Mouse (Mus musculus) erythroid progenitor cell, adult 5-6 weeks (primary cell): ENCODE measurements at regions not wholly inside any gene's neighbourhood (a gene's known extent, or its start where the extent isn't known, plus 50 kb on each side); places are given as distances from the start of the nearest gene placed in this dataset.

Experiments
- ATAC-seq: replicated peaks from 2 replicates; pipeline ENCODE4 v1.8.0; 2016; ENCODE audit warnings: moderate number of reproducible peaks, mild to moderate bottlenecking, moderate TSS enrichment, inconsistent platforms; ENCODE audit not compliant: poor library complexity, low FRiP score, severe bottlenecking

DNA sequence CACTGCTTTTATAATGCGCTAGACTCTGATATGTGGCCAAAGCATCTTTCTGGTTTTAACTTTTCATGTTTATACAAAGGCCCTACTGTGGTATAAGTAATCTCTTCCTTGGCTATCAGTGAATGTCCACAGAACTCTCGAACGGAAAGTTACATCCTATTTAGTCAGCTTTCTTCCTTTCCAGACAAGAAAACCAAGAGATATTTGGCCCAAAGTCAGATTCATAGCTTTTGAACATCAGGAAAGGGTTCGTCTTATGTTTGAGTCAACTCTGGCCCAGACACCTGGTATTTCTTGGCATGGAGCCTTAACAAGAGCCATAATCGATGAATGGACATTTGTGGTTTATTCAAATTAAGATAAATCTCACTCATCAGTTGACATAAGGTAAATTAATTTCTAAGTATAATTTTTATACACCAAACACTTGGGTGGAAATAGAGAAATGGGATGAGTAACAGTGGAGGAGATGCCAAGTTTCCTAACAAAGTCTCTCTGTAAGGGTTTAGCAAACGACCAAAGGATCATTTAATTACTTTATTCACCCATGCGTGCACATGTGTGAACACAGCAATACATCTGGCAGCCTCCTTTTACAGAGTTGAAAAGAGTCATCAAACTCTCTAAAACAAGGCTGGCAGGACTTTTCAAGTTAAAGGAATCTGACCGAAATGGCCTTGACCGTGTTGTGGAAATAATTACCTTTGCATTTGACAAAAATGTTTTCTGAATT is 287.2 kb upstream of the Rbms1 start:
- ATAC-seq: no peak

DNA sequence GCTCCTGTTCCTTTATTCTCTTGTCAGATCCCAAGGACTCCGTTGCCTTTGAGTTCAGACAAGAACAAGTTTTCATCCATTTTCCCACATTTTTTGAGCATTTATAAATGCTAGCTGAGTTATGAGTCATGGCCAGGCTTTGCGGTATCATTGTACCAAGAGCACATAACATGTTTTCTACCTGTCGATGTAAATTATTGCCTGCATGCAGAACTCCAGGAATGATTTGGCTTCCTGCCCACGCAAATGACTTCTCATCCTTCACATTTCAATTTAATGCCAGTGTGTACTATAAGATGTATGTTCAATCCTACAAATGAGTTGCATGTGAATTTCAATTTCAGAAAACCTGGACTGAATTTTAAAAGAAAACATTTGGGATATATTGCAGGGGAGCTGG is 285.0 kb upstream of the Rbms1 start:
- ATAC-seq: no peak

DNA sequence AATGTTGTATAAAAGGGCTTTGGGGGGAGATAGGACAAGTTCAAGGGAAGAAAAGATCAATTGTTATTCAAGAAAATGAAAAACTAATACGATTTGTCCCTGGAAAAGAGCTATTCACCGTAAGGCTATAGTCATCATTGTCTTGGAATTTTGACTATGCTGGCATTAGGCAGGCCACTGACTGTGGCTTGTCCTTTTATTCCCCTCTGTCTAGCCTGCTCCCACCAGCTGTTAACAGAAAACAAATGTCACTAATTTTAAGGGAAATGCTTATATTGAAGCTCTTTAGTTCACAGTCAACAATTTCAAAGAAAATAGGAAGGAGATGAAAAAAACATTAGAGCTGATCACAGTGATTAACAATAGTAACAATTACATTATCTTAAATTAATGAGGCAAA is 284.3 kb upstream of the Rbms1 start:
- ATAC-seq: no peak

DNA sequence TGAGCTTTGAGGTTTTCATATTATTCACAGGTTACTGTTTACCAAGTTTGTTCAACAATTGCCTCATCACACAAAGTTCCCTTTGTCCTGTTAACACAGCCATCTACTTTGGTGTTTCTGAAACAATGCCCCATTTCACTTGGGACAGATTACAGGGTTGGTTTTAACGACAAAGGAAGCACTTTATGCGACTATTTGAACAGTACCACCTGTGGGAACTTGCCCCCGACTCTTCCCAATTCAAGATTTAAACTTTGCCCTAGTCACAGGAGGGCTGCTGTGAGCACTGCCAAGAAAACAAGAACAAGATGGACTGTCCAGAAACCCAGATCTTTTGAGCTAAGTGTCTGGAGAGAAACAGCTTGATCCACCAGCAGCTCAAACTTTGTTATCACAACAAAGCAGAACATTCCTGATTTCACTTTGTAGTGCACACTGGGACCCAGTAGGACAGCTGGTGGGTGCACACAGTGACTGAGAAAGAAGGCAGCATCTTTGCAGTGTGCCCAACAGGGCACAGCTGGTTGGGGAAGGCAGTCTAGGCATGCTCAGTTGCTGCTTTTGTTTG is 283.8 kb upstream of the Rbms1 start:
- no peak for ATAC-seq

DNA sequence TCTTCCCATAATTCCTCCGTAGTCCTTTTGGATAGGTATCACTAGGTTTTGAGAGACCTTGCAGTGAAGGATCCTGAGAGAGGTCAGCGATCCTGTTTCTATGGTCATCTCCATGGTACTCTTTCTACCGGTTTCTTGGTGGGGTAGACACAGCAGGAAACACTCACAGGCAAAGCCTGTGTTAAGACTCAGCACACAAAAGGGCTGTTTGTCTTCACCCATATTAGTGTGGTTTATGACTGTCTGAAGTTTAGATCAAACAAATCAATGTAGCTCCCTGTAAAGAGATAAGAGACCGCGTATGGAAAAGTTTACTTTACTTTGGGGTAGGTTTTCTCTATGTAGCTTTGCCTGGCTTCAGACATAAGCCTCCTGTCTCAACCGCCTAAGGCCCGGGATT is 282.5 kb upstream of the Rbms1 start:
- ATAC-seq: no peak

DNA sequence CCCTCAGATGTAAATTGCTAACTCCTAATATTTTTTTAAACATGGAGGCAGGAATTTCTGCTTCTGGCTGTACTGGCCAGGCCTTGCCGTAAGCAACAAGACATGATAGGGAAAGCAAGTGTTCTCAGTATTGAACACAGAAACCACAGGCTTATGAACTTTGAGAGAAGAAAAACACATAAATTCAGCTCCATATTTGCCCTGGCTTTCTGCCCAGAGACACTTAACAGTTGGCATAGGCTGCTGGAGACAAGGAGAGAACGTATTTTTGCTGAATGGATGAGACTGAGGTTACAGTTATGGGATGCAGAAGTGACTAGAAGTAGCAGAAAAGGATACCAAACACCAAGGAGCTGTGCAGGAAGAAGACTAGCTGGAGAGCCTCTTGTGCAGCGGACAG is 258.7 kb upstream of the Rbms1 start:
- ATAC-seq: no peak

DNA sequence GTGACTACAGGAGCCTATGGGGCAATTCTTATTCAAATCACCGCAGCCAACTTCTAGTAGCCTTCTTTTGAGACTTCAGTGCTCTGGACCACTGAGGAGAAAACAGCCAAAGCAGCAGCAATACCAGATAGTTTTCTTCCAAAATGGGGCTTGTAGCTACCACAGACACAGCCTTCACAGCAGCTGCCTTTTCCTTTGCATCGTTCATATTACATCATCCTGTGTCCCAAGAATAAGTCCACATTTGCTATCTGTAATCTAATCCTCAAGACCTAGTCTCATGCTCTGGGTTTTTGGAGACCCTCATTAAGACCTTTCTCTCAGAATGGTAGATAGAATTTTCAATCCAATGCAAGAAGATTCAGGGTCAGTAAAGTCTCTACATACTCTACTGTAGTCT is 258.2 kb upstream of the Rbms1 start:
- no peak for ATAC-seq

DNA sequence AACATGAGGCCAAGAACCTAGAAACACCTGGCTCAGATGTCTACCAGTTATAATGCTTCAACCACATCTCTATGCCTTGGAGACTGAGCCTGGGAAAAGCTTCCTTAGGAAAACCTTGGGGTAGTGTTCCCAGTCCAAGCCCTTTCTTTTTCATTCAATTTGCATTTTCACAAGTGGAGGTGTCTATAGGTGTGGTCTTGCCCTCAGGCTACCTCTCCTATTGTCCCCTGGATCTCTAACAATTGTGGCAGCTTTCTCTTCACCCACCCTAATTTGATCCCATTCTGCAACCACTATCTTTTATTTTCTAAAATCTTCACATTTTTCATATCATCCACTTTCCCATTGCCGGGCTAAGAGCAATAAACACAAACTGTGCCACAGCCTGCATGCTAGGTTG is 251.0 kb upstream of the Rbms1 start:
- ATAC-seq: no peak

DNA sequence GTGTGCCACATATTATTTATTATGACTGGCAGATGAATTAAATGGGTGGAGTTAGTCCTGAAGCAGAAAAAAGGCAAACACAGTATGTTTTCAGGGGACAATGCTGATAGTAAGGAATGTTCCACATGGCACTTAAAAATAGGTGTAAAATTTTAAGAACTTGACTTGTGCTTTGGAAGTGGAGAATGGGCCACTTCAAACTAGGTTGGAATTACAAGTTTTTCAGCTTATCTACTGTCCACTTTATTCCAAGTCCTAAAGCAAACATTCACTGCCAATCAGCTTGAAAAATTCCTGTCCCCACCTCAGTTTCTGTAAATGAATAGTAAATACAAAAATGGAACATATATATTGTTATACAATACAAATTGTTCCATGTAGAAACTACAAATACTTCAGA is 238.4 kb upstream of the Rbms1 start:
- ATAC-seq: no peak

DNA sequence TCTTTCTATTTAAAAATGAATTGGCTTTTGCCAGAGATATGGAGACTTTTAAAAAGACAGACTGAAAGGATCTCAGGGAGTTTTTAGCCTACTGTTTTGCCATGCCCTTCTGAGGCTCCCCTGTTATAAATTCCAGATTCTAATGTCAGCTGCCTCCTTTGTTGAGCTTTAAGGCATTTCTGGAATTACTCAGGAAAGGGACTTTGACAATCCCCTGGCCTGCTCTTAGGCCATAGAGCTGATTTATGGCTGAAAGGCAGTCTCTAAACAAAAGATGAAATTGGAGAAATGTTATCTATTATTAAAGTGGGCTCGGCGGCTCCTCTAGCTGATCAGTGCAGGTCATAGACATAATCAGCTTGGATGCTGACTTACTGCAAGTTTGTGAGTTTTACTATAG is 231.0 kb upstream of the Rbms1 start:
- no peak for ATAC-seq

DNA sequence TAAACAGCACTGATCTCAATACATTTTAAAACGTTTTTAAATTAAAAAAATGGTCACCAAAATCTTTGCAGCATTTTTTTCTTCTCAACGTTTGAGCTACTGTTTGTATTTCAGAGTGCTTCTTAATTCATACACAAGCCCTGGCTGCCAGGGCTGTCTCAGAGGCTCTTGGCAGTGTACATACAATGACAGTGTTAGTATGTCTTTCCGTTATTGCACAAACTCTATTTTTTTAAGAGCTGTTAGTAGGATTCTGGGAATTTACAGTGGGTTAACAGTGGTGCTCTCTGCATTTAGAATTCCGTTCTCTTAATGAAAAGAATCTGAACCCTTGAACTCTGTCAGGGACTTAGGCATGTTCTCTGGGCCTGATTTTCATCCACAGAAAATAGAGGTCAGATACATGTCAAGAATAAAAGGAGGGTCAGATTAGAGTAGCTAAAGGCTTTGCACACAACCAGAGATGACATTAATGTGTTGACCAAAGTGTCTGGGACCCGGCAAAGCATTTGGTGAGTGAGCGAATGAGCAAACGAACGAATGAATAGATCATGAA is 219.5 kb upstream of the Rbms1 start:
- ATAC-seq: no peak

DNA sequence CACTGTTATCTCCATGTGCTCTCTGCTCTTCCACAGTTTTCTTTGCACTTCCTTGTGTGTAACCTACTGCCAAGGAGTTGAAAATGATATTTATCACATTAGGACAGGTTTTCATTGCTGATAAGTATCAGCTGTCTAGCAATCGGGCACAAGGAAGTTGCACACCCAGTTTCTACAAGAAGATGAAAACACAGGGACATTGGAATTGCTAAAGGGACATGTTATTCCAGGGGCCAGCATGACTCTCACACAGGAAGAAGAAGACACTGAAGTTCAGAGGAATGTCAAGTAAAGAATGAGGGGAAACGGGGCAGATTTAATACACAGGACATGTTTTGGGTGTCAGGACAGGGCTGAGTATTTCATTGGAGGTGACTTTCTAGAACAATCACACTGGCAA is 214.8 kb upstream of the Rbms1 start:
- no peak for ATAC-seq

DNA sequence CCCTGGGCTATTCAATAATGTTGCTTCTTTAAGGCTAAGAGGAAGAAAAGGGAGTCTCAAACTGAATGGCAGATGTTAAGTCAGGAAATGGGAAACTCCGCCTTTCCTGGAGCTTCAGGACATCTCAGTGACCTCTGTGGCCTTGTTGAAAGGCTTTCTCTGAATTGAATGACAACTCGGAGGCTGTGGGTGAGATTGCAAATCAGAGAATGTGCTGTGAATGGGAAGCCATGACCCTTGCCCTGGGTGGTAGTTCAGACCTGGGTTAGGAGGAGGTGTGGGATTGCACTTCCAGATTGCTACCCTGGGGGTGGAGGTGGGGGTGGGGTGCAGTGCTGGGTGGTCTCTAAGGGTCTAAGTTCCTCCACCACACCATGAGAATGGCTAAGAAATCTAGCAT is 213.8 kb upstream of the Rbms1 start:
- no peak for ATAC-seq

DNA sequence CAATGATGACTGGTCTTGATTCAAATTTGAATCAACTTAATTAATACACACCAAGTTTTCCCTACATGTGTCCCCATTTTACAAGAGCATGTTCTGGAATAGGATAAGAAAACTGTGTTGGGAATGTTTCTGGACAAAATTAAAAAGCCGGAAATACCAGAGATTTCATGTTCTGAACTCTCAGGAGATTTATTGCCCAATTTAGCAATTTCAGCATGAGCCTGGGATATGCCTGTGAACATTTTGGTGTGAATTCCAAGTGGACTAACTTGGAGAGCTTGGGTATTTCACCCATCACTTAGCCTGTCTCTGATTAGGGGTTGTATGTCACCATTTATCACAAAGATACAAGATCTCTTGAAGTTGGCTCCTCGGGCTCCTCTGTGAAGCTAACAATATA is 210.6 kb upstream of the Rbms1 start:
- ATAC-seq: no peak

DNA sequence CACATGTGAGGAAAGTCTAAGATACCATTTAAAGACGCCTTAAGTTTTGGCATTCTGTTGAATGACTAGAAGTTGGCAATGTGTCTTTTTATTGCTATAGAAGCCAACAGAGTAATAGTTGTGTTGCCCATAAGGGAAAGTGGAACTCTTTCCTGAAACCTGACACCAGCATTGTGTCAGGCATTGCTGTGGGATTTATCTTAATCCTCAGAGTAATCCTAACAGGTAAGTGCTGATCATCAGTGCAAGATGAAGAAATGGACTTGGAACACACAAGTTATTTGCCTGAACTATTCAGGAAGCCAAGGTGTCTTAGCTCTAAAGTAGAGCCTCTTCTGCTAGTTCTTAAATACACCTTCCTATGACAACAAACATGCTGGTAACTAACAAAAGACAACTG is 198.3 kb upstream of the Rbms1 start:
- ATAC-seq: no peak

DNA sequence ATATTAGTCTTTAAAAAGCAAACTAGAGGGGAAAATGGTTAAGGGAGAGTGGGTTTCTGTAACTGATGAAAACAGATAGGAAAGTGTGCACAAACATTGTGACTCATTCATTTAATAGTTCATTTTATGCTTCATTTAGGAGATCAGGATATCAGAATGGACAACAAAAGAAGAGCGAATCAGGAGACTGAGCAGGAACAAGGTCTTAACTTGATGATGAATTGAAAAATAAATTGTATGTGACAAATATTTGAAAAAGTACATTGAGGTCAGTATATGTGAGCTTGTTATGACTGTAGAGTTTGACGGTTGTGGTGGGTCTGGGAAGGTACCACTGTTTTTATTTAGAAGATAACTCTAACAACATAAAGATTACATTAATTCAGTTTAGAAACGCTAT is 196.8 kb upstream of the Rbms1 start:
- ATAC-seq: no peak

DNA sequence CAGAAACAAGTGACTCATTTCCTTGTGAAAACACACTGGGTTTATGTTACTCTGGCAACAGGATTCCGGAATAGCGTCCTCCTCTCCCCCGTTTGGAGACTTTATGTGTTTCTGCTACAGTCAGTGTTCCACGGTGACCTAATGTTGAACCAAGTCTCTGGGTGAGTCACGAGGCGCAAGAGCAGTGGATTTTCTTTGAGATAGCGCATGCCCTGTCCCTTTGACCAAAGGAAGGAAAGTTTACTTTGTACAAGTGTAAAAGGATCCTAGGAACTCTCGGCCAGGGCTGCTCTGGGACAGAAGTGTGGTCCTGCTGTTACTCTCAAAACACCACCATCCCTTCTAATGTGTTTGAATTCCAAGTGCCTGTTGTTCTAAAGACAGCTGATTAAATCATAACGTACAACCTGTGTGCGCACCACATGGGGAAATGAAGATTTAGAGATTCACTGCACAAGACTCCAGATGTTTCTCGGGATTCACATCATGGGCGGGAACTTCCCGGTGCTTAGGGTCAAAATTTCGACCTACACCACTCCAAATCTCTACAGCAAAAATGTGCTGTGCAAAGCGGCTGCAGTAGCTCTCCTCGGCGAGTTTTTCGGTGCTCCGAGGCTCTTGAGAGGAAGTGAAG is 176.1 kb upstream of the Rbms1 start:
- ATAC-seq: no peak

DNA sequence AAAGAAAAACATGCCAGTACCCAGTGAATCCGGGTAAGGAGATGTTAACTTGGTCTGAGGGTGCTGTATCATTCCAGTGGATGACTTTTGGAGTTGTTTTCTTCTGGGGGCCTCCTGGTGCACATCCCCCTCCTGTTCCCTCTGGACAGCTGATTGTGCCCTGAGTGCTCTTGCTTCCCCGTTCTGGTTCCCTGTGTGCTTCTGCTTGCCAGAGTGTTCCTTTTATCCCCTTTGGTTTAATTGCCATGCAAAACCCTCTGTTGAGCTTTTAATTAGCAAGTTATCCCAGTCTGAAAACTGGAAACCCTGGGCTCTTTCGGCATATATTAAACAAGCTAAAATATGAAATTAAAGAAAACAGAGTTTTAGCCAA is 175.6 kb upstream of the Rbms1 start:
- ATAC-seq: no peak

DNA sequence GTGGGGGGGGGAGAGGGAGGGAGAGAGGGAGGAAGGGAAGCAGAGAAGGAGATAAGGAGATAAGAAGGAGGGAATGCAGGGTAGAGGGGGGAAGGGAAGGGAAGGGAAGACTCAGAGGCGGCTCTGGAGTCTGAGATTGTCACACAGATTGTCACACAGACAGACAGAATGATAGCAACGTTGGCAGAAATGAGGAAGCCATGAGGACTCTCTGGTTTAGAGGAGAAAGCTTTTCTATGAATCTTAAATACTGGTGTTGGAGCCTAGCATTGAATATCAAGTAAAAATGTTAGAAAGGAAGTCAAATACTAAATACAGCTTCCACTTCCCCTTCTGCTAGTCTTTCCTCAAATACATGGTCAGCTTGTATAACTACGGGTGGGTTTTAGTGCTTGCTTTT is 174.4 kb upstream of the Rbms1 start:
- no peak for ATAC-seq

DNA sequence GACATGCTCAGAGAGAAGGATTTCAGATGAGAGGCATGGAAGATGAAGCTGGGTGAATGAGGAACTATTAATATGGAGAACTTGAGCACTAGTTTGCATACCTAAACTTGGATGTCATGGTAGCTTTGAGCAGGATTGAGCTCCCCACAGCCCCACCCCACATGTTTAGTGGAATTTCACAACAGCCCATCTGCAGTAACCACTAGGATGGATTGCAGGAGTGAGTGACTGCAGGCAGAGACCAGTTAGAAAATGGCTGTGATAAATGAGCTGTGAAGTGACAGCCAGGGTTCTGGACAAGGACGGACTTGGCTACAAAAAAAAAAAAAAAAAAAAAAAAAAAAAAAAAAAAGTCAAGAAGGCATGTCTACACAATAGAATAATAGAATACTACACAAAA is 173.9 kb upstream of the Rbms1 start:
- no peak for ATAC-seq

DNA sequence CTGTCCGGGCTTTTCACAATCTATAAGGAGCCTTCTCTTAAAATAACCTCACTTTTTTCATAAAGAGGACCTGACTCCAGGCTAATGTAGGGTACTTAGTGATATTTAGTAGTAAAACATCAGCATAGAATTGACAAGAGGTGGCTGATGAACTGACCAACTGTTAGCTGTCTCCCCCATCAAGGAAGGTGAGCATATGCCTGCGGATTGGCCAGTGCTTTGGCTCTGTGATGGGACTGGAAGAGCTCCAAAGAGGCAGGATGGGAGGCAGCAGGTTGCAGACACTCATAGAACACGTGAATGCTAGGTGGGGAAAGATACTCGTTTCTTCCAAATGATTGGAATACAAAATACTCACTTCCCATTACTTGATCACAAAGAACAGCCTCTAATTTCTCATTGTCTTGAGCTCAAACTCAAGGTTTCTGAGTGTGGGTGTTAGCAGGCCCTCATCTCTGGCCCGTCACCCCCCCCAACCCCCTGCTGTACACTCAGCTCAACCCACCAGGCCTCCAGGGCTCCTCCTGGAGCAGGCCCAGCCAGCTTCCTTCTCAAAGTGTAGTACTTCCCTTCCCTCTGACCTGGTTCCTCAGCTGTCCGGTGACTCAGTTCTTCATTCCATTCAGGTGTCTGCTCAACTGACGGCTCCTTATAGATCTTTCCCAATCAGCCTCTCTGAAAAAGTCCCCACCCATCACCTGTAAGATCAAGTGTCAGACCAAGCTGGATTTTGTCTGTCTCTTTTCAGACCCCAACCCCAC is 160.2 kb upstream of the Rbms1 start:
- no peak for ATAC-seq
